Mouse (Mus musculus) stomach, embryonic 15.5 days (tissue): ENCODE measurements around the gene Sigmar1. TPM values are rescaled to one million over a fixed set of nuclear protein-coding genes. Genes with fewer than 3 reads are reported as not detected.
"Not testable (repeated sequence)": the region's sequence is repeated elsewhere in the genome, so short reads cannot be mapped to it uniquely, and the experiment has no call there.

Experiments
- ATAC-seq: fragments of 200-750 bp; cut with Nextera tagmentation; 2 replicates; pipeline ENCODE4 v1.8.0; 2017; ENCODE audit warnings: low read depth, moderate number of reproducible peaks, moderate TSS enrichment; ENCODE audit not compliant: insufficient read depth, low FRiP score
- H3K27ac ChIP-seq: fragments of 300-500 bp; sonication (generic); 2 replicates; pipeline ENCODE4 v1.5.1; 2015; ENCODE audit warnings: mild to moderate bottlenecking, inconsistent platforms
- H3K27me3 ChIP-seq: fragments of 300-500 bp; sonication (generic); replicated peaks from 2 replicates; pipeline ENCODE4 v1.6.1; 2015; ENCODE audit warnings: inconsistent platforms
- H3K36me3 ChIP-seq: fragments of 300-500 bp; sonication (generic); 2 replicates; pipeline ENCODE4 v1.6.1; 2015; ENCODE audit warnings: inconsistent platforms
- H3K4me1 ChIP-seq: fragments of 300-500 bp; sonication (generic); 2 replicates; pipeline ENCODE4 v1.6.1; 2015; ENCODE audit warnings: inconsistent platforms
- H3K4me2 ChIP-seq: fragments of 300-500 bp; sonication (generic); 2 replicates; pipeline ENCODE4 v1.6.1; 2015; ENCODE audit warnings: mild to moderate bottlenecking, inconsistent platforms
- H3K4me3 ChIP-seq: fragments of 300-500 bp; sonication (generic); replicated peaks from 2 replicates; pipeline ENCODE4 v1.5.1; 2015; ENCODE audit warnings: inconsistent platforms
- H3K9ac ChIP-seq: fragments of 300-500 bp; sonication (generic); 2 replicates; pipeline ENCODE4 v1.6.1; 2015; ENCODE audit warnings: inconsistent platforms
- H3K9me3 ChIP-seq: fragments of 300-500 bp; sonication (generic); 2 replicates; pipeline ENCODE4 v1.6.1; 2016; ENCODE audit warnings: inconsistent platforms
- WGBS: fragments of 180-500 bp; shearing (Covaris S2); methylation state at CpG from one replicate; pipeline ENCODE4 v1.1.7; 2015; 5-methylcytosine and 5-hydroxymethylcytosine counted together
- polyA plus RNA-seq: library from polyadenylated mRNA; unstranded; fragments of >200 nt; fragmentation: Nextera tagmentation; extraction: Ambion mirVana; gene quantifications from 2 replicates; pipeline ENCODE4 v1.2.1, GENCODE M21; 2015

The Sigmar1 gene
- 81.6 and 82.2 TPM in 2 replicates for polyA plus RNA-seq

DNA sequence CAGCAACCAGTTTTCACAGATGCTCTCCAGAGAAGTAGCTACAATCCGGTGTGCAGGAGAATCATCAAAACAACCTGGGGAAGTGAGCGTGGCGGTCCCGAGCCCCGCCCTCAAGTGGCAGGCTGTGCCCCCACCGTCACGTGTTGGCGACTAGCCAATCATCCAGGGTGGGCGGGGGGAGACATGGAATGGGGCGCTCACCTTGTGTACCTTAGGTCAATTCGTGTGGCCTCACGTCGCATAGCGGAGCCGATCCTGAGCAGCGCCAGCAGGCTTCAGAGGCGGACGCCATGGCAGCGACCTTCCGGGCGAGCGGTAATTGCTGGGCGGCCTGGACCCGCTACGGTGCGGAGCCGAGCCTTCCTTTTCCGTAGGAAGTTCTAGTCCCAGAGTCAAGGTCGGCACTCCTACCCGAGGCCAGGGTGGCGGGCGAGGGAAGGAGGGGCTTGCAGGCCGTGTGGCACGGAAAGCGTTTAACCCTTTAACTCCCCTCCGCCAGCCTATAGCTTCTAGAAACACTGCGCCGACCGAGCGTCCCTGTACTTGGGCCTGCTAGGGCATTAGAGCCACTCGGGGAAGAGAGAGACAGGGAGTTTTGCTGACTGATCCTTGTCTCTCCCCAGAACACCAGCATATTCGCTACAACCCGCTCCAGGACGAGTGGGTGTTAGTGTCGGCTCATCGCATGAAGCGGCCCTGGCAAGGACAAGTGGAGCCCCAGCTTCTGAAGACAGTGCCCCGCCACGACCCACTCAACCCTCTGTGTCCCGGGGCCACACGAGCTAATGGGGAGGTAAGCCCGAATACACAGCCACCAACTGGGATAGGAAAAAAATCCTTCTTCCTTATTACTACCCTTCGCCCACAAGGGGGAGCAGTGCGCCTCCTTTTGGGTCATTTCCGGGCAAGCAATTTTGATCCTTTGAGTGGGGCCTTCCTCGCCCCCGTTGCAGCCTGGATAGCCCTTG is at the start of gene Sigmar1:
Gene Sigmar1 (minus strand): TSS at position 820 of the 968 bp plus-strand sequence.
- H3K4me2 ChIP-seq = peak within 1 kb of the TSS; percentile 85
- ATAC-seq = peak; percentile 64
- H3K27me3 ChIP-seq = no peaks in the 10 kb centered on the region
- H3K9ac ChIP-seq = peak within 1 kb of the TSS; percentile 63
- H3K4me1 ChIP-seq = peaks cover 18% of the 10 kb centered on the region
- no peaks in the 10 kb centered on the region for H3K9me3 ChIP-seq
- under 1% methylated on average over 57 of the region's 57 CpGs for WGBS
- no peaks in the 10 kb centered on the region for H3K36me3 ChIP-seq
- H3K4me3 ChIP-seq = peak within 1 kb of the TSS; percentile 68
- H3K27ac ChIP-seq = peak within 1 kb of the TSS; percentile 91

DNA sequence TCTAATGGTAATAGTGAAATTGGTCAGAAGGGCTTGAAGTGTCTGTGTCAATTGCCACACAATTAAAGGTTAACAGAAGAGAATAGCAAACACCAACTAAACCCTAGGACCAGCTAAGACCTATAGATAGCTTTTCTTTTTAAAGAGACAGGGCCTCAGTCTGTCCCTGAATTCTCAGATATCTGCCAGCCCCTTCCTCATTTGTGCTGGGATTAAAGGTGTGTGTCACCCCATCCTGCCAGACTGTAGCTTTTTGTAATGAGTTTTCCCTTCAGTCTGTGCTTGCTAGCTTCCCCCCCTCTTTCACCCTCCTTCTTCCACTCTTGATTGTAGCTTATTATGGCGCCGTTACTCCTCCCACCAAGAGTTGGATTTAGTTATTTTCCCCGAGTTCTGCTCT is 27.2 kb upstream of the Sigmar1 start:
- H3K4me2 ChIP-seq, H3K4me1 ChIP-seq, H3K4me3 ChIP-seq, H3K36me3 ChIP-seq, H3K27ac ChIP-seq, ATAC-seq, H3K9ac ChIP-seq, H3K9me3 ChIP-seq, H3K27me3 ChIP-seq: not testable (repeated sequence)
- WGBS = 46% methylated on average over 3 of the region's 3 CpGs

DNA sequence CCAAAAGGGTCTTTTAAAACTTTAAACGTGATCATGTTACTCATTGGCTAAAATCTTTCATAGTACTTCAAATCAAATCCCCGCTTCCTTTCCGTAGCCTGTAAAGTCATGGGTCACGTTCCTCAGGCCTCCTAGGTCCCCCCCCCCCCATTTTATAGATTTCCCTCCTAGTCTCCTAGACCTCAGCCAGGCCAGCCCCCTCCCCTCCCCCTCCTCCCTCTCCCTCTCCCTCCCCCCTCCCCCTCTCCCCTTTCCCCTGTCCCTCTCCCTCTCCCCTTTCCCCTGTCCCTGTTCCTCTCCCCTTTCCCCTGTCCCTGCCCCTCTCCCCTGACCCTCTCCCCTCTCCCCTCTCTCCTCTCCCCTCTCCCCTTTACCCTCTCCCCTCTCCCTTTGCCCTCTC is 26.8 kb upstream of the Sigmar1 start:
- not testable (repeated sequence) for H3K36me3 ChIP-seq, H3K27me3 ChIP-seq, H3K4me1 ChIP-seq, H3K4me3 ChIP-seq, H3K9ac ChIP-seq, H3K9me3 ChIP-seq, ATAC-seq, H3K27ac ChIP-seq, H3K4me2 ChIP-seq
- WGBS = 54% methylated on average over 4 of the region's 4 CpGs

DNA sequence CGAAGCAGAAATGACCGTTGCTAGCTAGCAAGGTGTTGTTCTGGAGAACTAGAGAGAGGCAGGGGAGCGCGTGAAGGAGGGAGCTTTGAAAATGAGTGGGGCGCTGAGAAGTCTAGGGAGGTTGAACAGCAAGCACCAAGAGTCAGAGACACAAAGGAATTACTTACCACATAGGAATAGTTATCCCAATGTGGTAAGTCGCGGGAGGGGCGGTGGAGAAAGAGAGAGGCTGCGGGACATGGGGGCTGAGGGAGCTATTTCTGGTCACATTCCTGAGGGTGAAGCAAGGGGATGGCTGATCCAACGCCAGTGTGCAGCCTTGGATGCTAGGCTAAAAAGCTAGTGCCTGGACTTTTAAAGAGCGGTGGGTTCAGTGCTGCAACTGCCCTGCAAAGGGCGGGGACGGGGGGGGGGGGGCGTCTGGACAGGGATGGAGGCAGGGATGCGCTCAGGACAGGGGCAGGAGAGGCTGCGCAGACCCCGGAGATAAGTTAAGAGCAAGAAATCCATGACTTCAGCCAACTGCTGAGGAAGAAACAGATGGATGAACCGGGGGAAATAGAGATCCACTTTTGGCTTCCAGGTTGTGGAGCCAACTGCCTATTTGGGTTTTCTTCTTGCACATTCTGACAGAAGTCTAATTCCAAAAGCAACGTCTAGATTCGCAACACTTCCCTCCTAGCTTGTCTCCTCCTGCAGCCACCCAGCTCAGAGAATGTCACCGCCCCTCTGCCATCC is 26.0 kb upstream of the Sigmar1 start:
- H3K4me3 ChIP-seq, H3K9ac ChIP-seq, ATAC-seq, H3K36me3 ChIP-seq, H3K27ac ChIP-seq, H3K27me3 ChIP-seq, H3K4me1 ChIP-seq, H3K9me3 ChIP-seq, H3K4me2 ChIP-seq: not testable (repeated sequence)
- 20% methylated on average over 16 of the region's 21 CpGs for WGBS

DNA sequence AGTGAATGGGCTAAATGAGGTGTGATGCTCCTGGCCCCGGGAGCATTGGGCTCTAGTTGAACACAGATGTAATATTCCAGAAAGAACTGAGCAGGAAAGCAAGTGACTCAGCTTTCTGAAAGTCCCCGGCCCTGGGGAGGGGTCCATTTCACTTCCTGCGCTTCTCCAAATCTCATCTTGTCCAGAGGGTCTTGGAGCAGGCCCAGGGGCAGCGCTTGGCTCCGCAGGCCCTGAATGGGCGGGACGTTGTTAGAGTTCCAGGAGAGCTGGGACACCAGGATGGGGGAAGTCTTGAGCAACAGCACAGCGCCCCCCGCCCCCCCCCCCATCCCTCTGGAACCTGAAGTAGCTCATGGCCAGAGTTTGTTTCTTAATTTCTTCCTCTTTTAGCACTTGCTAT is 25.3 kb upstream of the Sigmar1 start:
- WGBS = 33% methylated on average over 9 of the region's 9 CpGs

DNA sequence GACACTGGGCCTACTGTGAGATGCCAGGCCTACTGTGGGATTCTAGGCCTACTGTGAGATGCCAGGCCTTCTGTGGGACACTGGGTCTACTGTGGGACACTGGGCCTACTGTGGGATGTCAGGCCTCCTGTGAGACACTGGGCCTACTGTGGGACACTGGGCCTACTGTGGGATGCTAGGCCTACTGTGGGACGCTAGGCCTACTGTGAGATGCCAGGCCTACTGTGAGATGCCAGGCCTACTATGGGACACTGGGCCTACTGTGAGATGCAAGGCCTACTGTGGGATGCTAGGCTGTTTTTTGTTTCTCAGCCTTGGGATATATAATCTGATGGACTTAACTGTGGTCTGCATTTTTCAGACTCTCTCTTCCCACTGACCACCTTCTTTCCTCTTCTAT is 19.9 kb upstream of the Sigmar1 start:
- H3K4me3 ChIP-seq, H3K36me3 ChIP-seq, H3K4me1 ChIP-seq, H3K27me3 ChIP-seq, H3K4me2 ChIP-seq, ATAC-seq, H3K9ac ChIP-seq, H3K9me3 ChIP-seq, H3K27ac ChIP-seq: not testable (repeated sequence)
- WGBS = 72% methylated on average over 1 of the region's 1 CpGs

More for the DNA sequence above, 25.3 kb upstream of the Sigmar1 start:
- H3K4me2 ChIP-seq, H3K4me1 ChIP-seq, H3K27me3 ChIP-seq, H3K4me3 ChIP-seq, H3K27ac ChIP-seq, H3K36me3 ChIP-seq, ATAC-seq, H3K9me3 ChIP-seq, H3K9ac ChIP-seq: not testable (repeated sequence)

DNA sequence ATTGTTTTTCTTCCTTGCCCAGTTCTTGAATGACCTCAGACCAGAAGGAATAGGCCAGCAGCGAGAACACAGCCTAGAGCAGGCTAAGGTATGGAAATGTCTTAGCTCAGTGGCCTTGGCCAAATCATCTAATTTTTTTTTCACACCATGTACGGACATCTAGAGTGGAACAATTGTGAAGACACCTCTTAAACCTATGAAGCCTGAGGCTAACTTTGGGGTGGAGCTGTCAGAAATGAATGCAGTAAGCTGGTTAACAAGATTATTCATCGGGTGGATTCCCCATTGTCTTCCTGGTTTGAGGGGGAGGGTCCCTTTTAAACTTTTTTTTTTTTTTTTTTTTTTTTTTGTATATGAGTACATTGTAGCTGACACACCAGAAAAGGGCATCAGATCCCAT is 18.5 kb upstream of the Sigmar1 start:
- peak overlapping the region; percentile 44 for H3K4me2 ChIP-seq
- H3K27ac ChIP-seq = peak overlapping the region; percentile 28; the same call in 1 of the 2 replicates
- not testable (repeated sequence) for H3K27me3 ChIP-seq, H3K36me3 ChIP-seq, H3K9ac ChIP-seq, H3K4me1 ChIP-seq, H3K9me3 ChIP-seq, ATAC-seq
- H3K4me3 ChIP-seq = peak overlapping the region; percentile 43; the same call in 1 of the 2 replicates
- WGBS = 63% methylated on average over 3 of the region's 3 CpGs

DNA sequence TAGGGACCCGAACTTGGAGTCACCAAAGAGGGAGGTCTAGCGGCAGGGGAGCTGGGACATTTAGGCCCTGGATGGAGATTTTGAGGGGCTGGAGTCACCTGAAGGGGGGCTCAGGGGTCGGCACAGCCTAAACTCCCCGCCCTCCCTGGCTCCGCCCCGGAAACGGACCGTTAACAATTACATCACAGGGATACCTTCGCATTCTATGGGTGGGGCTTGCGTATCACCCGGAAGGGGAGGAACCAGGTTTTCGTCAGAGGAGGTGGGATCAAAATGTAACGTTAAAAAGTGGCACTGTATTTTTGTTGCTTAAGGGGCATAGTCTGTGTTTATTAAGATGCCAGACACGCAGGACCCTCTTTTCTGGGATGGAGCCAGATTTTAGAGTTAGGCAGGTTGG is 18.0 kb upstream of the Sigmar1 start, which contains the start of gene Ccl27a:
Gene Ccl27a (minus strand): TSS at position 246 of the 400 bp plus-strand sequence.
- H3K27me3 ChIP-seq, ATAC-seq, H3K9me3 ChIP-seq, H3K9ac ChIP-seq, H3K4me1 ChIP-seq, H3K36me3 ChIP-seq: not testable (repeated sequence)
- H3K4me2 ChIP-seq = peak within 1 kb of the TSS; percentile 51
- H3K27ac ChIP-seq = peak within 1 kb of the TSS; percentile 28; the same call in 1 of the 2 replicates
- peak within 1 kb of the TSS; percentile 43 for H3K4me3 ChIP-seq
- WGBS = 4% methylated on average over 12 of the region's 14 CpGs

DNA sequence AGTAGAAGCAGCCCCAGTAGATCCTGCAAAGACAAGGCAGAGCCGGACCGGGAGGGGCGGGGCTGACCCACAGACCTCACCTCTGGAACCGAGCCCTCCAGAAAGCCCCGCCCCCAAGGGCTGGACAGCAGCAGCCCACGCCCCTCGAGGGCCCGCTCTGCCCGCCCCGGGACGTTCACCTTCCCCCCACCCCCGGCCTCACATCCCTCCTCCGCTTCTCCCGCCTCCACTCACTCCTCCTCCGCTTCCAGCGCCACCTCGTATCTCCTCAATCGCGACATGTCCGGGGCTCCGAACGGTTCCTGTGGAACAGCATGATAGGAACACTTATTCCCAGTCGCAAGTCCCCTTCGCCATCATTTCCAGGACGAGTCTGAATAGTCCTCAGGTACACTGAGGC is 17.5 kb upstream of the Sigmar1 start:
- not testable (repeated sequence) for H3K4me1 ChIP-seq, ATAC-seq, H3K27ac ChIP-seq, H3K27me3 ChIP-seq, H3K9ac ChIP-seq, H3K9me3 ChIP-seq, H3K36me3 ChIP-seq
- Histone ChIP-seq H3K4me2 (peak overlapping the region; percentile 51), H3K4me3 (peak overlapping the region; percentile 43)
- 1% methylated on average over 23 of the region's 25 CpGs for WGBS

DNA sequence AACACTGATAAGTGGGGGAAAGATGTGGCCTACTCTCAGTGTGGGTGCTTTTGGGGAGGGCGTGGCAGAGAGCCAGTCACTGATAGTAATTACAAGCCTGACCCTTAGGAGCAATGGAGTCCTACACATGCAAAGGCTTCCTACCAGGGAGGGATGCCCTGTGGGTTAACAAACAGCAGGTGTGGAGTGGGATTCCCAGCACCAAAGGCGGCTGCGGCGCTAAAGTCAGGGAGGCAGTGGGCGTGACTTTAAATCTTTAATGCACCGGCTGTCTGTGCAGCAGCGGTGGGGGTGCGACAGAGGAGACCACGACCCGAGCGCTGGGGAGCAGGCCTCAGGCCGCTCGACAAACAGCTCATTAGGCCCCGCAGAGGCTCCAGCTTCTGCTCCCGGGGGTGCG is 17.0 kb upstream of the Sigmar1 start:
- H3K9ac ChIP-seq, ATAC-seq, H3K36me3 ChIP-seq, H3K27me3 ChIP-seq, H3K9me3 ChIP-seq, H3K4me1 ChIP-seq, H3K27ac ChIP-seq: not testable (repeated sequence)
- 5% methylated on average over 11 of the region's 16 CpGs for WGBS
- H3K4me3 ChIP-seq = peak overlapping the region; percentile 28; the same call in 1 of the 2 replicates
- peak overlapping the region; percentile 33; the same call in 1 of the 2 replicates for H3K4me2 ChIP-seq

DNA sequence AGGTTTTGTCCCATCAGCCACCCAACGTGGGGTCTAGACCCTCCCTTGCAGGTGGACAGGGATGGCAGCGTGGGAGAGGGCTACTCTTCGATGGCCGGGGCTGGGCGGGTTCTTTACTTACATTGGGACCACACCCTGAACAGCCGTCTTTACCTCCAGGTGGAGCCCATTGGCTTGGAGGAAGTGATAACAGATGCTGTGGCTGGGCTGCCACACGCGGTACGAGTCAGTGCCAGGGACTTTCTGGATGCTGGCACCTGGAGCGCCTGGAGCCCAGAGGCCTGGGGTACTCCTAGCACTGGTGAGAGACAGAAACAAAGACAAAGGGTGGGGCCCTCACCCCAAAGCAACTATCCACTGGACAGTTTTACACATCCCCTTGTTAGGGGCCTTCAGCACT is 11.3 kb upstream of the Sigmar1 start:
- H3K36me3 ChIP-seq, H3K4me2 ChIP-seq, H3K27me3 ChIP-seq, H3K9me3 ChIP-seq, ATAC-seq, H3K4me1 ChIP-seq, H3K27ac ChIP-seq, H3K9ac ChIP-seq, H3K4me3 ChIP-seq: not testable (repeated sequence)
- WGBS = 72% methylated on average over 10 of the region's 10 CpGs

DNA sequence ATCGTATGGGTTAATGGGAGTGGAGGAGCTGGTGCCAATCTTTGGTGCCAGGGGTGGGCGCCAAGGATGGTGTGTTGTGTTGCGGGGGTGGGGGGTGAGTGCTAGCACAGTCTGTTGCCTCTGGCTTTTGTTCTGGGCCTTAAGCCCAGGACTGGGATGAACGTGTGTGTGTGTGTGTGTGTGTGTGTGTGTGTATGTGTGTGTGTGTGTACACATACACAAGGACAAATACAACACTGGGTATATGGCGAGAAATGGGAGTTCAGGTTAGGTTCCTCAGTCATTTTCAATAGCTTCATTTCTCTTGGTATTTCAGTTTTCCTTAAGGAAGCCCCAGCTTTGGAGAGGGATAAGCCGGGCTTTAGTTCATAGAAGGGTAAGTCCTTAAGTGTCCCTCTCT is 7.2 kb upstream of the Sigmar1 start:
- WGBS = 69% methylated on average over 4 of the region's 6 CpGs
- not testable (repeated sequence) for H3K4me3 ChIP-seq, ATAC-seq, H3K27me3 ChIP-seq, H3K9ac ChIP-seq, H3K36me3 ChIP-seq, H3K27ac ChIP-seq, H3K9me3 ChIP-seq
- Histone ChIP-seq H3K4me2 (peak overlapping the region; percentile 61; the same call in 1 of the 2 replicates), H3K4me1 (peaks cover 32% of the 10 kb centered on the region)
